Mouse (Mus musculus): ENCODE results near the gene Foxj2. TPM values are rescaled to one million over a fixed set of nuclear protein-coding genes. Genes with fewer than 3 reads are reported as not detected.
A peak's percentile ranks its signal among the peaks of the same experiment; 100 is the strongest.

The Foxj2 gene
- 2.8 and 2.9 TPM in 2 replicates for polyA plus RNA-seq (2015; fragmentation: Nextera tagmentation; extraction: Ambion mirVana)

GRCm38 (mm10) chr6:122819306-122820070 lies at the start of gene Foxj2:
Gene Foxj2 (plus strand): TSS chr6:122819914.
- WGBS = 1% methylated on average over 45 of the region's 61 CpGs
- ATAC-seq = peak; percentile 91
- TF ChIP-seq CTCF (IDR thresholded peaks at IDR 0.05; ENCODE audit: low read depth) = no peak
- H3K4me3 ChIP-seq (ENCODE audit: low read depth, low read length) = peak within 1 kb of the TSS; percentile 91
- H3K4me2 ChIP-seq (replicated peaks; ENCODE audit: low read depth) = peak within 1 kb of the TSS; percentile 96
- peak within 1 kb of the TSS; percentile 86 for H3K27ac ChIP-seq (ENCODE audit: low read depth, low read length)
- H3K27me3 ChIP-seq (replicated peaks; ENCODE audit: control insufficient read depth, insufficient read depth, low read length) = no peaks in the 10 kb centered on the region
- no peaks in the 10 kb centered on the region for H3K36me3 ChIP-seq (ENCODE audit: control insufficient read depth, insufficient read depth)
- peaks cover 4% of the 10 kb centered on the region; the same call in 1 of the 2 replicates for H3K4me1 ChIP-seq (replicated peaks; ENCODE audit: control insufficient read depth, insufficient read depth, low read length)
- H3K9me3 ChIP-seq (ENCODE audit: control insufficient read depth) = no peaks in the 10 kb centered on the region
- peak within 1 kb of the TSS; percentile 98 for H3K9ac ChIP-seq (ENCODE audit: low read depth, low read length)

GRCm38 (mm10) chr6:122770760-122771315 lies 48.9 kb upstream of the Foxj2 start:
- Histone ChIP-seq H3K9ac (ENCODE audit: low read depth, low read length) (no peak overlapping the region), H3K4me1 (replicated peaks; ENCODE audit: control insufficient read depth, insufficient read depth, low read length) (no peaks in the 10 kb centered on the region), H3K4me2 (replicated peaks; ENCODE audit: low read depth) (no peak overlapping the region), H3K36me3 (ENCODE audit: control insufficient read depth, insufficient read depth) (no peaks in the 10 kb centered on the region), H3K27me3 (replicated peaks; ENCODE audit: control insufficient read depth, insufficient read depth, low read length) (no peaks in the 10 kb centered on the region), H3K9me3 (ENCODE audit: control insufficient read depth) (no peaks in the 10 kb centered on the region), H3K27ac (ENCODE audit: low read depth, low read length) (no peak overlapping the region), H3K4me3 (ENCODE audit: low read depth, low read length) (no peak overlapping the region)
- 89% methylated on average over 11 of the region's 11 CpGs for WGBS
- no peak for ATAC-seq
- TF ChIP-seq CTCF (IDR thresholded peaks at IDR 0.05; ENCODE audit: low read depth) = no peak

DNA sequence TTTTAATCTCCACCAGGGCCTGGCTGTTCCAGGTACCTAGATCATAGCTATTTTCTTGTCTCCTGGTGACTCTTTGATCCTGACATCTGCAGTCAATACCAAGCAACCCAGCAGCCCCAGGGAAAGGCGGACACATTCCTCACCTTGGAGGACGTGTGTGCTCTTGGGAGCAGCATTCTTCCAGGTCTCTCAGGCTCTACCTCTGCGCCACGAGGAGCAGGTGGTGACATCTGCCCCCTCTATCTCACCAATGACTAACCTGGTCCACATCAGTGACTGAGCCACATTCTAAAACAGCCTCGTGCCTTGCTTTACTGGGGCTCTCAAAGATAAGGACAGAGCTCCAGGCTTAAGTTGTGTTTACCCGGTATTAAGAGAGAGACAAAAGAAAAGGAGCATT lies 47.0 kb upstream of the Foxj2 start:
- 29% methylated on average over 6 of the region's 6 CpGs for WGBS
- no peaks in the 10 kb centered on the region for H3K4me1 ChIP-seq (replicated peaks; ENCODE audit: control insufficient read depth, insufficient read depth, low read length)

DNA sequence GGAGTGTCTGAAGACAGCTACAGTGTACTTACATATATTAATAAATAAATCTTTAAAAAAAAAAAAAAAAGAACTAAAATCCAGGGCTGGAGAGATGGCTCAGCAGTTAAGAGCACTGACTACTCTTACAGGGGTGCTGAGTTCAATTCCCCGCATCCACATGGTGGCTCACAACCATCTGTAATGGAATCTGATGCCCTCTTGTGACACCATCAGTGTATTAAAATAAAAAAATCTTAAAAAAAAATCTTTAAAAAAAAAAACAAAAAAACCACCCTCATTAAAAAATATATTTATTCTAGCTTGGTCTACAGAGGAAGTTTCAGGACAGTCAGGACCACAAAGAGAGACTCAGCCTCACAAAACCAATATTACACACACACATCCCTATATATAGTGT lies 45.4 kb upstream of the Foxj2 start:
- no peaks in the 10 kb centered on the region for H3K9me3 ChIP-seq (ENCODE audit: control insufficient read depth)
- H3K4me1 ChIP-seq (replicated peaks; ENCODE audit: control insufficient read depth, insufficient read depth, low read length) = no peaks in the 10 kb centered on the region
- H3K27me3 ChIP-seq (replicated peaks; ENCODE audit: control insufficient read depth, insufficient read depth, low read length) = no peaks in the 10 kb centered on the region
- no peaks in the 10 kb centered on the region for H3K36me3 ChIP-seq (ENCODE audit: control insufficient read depth, insufficient read depth)
- H3K4me3 ChIP-seq (ENCODE audit: low read depth, low read length) = no peak overlapping the region
- ATAC-seq = no peak
- no peak overlapping the region for H3K27ac ChIP-seq (ENCODE audit: low read depth, low read length)
- no peak overlapping the region for H3K9ac ChIP-seq (ENCODE audit: low read depth, low read length)
- no peak overlapping the region for H3K4me2 ChIP-seq (replicated peaks; ENCODE audit: low read depth)
- TF ChIP-seq CTCF (IDR thresholded peaks at IDR 0.05; ENCODE audit: low read depth) = no peak
- 97% methylated on average over 1 of the region's 1 CpGs for WGBS

More for the DNA sequence above, 47.0 kb upstream of the Foxj2 start:
- no peak for ATAC-seq
- TF ChIP-seq CTCF (IDR thresholded peaks at IDR 0.05; ENCODE audit: low read depth) = no peak
- no peaks in the 10 kb centered on the region for H3K9me3 ChIP-seq (ENCODE audit: control insufficient read depth)
- H3K27ac ChIP-seq (ENCODE audit: low read depth, low read length) = no peak overlapping the region
- H3K4me2 ChIP-seq (replicated peaks; ENCODE audit: low read depth) = no peak overlapping the region
- H3K27me3 ChIP-seq (replicated peaks; ENCODE audit: control insufficient read depth, insufficient read depth, low read length) = no peaks in the 10 kb centered on the region
- no peak overlapping the region for H3K4me3 ChIP-seq (ENCODE audit: low read depth, low read length)
- H3K36me3 ChIP-seq (ENCODE audit: control insufficient read depth, insufficient read depth) = no peaks in the 10 kb centered on the region
- H3K9ac ChIP-seq (ENCODE audit: low read depth, low read length) = no peak overlapping the region

DNA sequence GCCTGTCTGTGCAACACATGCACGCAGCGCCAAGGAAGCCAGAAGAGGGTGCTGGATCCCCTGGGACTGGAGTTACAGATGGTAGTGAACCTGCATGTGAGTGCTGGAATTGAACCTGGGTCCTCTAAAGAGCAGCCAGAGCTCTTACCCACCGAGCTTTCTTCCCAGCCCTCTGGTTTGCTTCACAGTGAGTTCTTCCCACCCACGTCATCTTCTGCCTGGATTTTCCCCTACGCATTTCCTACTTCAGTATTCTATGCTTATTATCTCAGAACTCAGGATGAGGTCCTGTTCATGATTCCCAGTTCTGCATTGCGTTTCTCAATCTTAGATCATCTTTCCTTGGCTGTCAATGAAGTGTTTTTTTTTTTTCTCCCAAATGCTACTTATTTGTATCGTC lies 43.7 kb upstream of the Foxj2 start:
- no peak for TF ChIP-seq CTCF (IDR thresholded peaks at IDR 0.05; ENCODE audit: low read depth)
- WGBS = 82% methylated on average over 7 of the region's 7 CpGs
- ATAC-seq = no peak

DNA sequence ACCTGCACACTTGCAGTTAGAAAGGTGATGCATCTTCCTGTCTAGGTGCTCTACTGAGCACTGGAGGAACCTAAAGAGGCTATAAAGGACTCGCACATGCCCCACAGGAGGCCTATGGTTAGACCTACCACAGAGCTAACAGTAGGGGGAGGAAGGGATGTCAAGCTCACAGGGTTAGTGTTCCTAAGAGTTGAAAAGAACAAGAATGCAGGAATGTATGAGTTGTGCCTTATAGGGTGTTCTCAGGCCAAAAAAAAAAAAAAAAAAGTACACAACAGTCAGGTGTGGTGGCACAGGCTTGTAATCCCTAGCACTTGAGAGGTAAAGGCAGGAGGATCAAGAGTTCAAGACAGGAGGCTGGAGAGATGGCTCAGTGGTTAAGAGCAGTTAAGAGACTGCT lies 39.8 kb upstream of the Foxj2 start:
- no peak for TF ChIP-seq CTCF (IDR thresholded peaks at IDR 0.05; ENCODE audit: low read depth)
- H3K9ac ChIP-seq (ENCODE audit: low read depth, low read length) = no peak overlapping the region
- 67% methylated on average over 1 of the region's 1 CpGs for WGBS
- no peak overlapping the region for H3K27ac ChIP-seq (ENCODE audit: low read depth, low read length)
- H3K9me3 ChIP-seq (ENCODE audit: control insufficient read depth) = no peaks in the 10 kb centered on the region
- no peak overlapping the region for H3K4me3 ChIP-seq (ENCODE audit: low read depth, low read length)
- no peaks in the 10 kb centered on the region for H3K27me3 ChIP-seq (replicated peaks; ENCODE audit: control insufficient read depth, insufficient read depth, low read length)
- no peaks in the 10 kb centered on the region for H3K36me3 ChIP-seq (ENCODE audit: control insufficient read depth, insufficient read depth)
- no peak for ATAC-seq
- H3K4me1 ChIP-seq (replicated peaks; ENCODE audit: control insufficient read depth, insufficient read depth, low read length) = no peaks in the 10 kb centered on the region
- H3K4me2 ChIP-seq (replicated peaks; ENCODE audit: low read depth) = no peak overlapping the region

More for the DNA sequence above, 43.7 kb upstream of the Foxj2 start:
- Histone ChIP-seq H3K9me3 (ENCODE audit: control insufficient read depth) (no peaks in the 10 kb centered on the region), H3K4me3 (ENCODE audit: low read depth, low read length) (no peak overlapping the region), H3K4me1 (replicated peaks; ENCODE audit: control insufficient read depth, insufficient read depth, low read length) (no peaks in the 10 kb centered on the region), H3K9ac (ENCODE audit: low read depth, low read length) (no peak overlapping the region), H3K27me3 (replicated peaks; ENCODE audit: control insufficient read depth, insufficient read depth, low read length) (no peaks in the 10 kb centered on the region), H3K27ac (ENCODE audit: low read depth, low read length) (no peak overlapping the region), H3K4me2 (replicated peaks; ENCODE audit: low read depth) (no peak overlapping the region), H3K36me3 (ENCODE audit: control insufficient read depth, insufficient read depth) (no peaks in the 10 kb centered on the region)
